Mouse (Mus musculus): ENCODE data around the gene Ptpn4.

- no peak for TF ChIP-seq CTCF (IDR thresholded peaks at IDR 0.05; ENCODE audit: control insufficient read depth, insufficient read depth, insufficient replicate concordance, low read depth, low read length)
- TF ChIP-seq POLR2A (IDR thresholded peaks at IDR 0.05; ENCODE audit: control insufficient read depth, low read depth, low read length), result no peak
Observed at GRCm38 (mm10) chr1:119731166-119731565, 106.2 kb downstream of the Ptpn4 start.
